Mouse (Mus musculus) forelimb bud, embryonic 11.5 days (tissue): ENCODE data around the gene 4933428M09Rik.
"Not testable (repeated sequence)": the region's sequence is repeated elsewhere in the genome, so short reads cannot be mapped to it uniquely, and the experiment has no call there.

Experiments
- DNase-seq: peaks from one replicate; pipeline ENCODE4 v3.0.0-alpha.2; 2012; ENCODE audit warnings: low read depth, low spot score

Gene 4933428M09Rik

GRCm38 (mm10) chrX:139178928-139179327 is at the start of gene 4933428M09Rik:
Gene 4933428M09Rik (plus strand): TSS chrX:139179228.
- DNase-seq = no peak

DNA sequence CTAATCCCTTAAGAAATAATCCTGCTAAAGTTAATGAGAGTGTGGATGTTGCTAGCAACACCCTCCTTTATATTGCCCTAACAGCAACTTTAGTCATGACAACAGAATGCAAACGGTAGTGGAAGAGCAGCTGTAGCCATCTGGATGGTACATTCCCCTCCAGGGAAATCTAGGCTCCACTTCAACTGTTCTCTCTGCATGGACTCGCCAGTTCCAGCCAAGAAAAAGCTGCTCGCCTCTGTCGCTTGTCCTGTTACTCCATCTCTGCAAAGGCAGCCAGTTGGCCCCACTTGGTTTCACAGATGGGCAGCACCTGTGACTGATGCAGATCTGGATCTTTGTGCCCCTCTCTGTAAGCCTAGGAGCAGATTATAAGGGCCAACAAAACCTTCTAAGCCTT is 45.0 kb upstream of the 4933428M09Rik start:
- DNase-seq = no peak

- not testable (repeated sequence) for DNase-seq
Measured at GRCm38 (mm10) chrX:139191506-139191905, 12.5 kb downstream of the 4933428M09Rik start.

DNA sequence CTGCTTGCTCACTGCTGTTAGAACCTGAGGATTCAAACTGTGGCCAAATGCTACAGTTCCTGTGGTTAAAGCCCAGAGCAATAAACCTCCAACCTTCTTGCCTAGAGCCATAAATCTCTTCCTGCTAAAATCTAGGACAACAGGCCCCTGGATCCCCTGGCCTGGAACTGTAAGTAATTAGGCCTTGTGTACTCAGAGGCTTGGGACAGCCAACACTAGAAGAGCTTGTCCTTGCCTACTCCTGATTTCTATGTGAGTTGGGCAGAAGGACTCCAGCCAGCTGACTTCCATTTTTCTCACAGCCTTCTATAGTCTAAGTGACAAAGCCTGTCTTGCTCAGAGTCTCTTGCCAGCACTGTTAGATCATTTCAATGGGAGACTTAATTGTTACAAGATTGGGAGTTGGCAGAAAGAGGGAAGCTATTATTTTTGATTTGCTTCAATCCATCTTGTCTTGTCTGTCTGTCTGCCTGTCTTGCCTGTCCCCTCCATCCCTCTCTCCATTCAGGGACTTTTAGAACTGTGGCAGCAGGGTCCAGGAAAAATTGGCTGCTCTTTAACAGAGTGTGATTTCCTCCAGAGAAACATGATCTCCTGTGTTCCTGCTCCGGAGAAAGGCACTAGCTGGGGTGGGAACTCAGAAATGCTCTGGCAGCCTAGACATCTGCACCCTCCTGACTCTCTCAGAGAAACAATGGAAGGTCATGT is 15.7 kb downstream of the 4933428M09Rik start:
- DNase-seq = no peak

DNA sequence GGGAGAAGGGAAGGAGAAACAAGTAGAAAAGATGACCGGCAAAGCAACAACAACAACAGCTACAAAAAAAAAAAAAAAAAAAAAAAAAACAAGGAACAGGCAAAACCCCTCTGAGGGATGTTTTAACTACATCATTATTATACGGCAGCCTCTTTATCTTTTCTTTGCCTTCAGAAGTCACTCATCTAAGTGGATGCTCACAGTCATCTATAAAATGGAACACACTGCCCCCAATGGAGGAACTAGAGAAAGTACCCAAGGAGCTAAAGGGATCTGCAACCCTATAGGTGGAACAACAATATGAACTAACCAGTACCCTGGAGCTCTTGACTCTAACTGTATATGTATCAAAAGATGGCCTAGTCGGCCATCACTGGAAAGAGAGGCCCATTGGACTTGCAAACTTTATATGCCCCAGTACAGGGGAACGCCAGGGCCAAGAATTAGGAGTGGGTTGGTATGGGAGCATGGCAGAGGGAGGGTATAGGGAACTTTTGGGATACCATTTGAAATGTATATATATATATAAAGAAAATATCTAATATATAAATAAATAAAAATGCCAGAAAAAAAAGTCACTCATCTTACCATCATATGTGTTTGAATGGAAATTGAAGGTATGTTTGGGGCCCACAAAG is 30.3 kb downstream of the 4933428M09Rik start:
- not testable (repeated sequence) for DNase-seq

GRCm38 (mm10) chrX:139209829-139210225 is 30.8 kb downstream of the 4933428M09Rik start, which contains the start of gene Mum1l1:
Gene Mum1l1 (plus strand): TSS chrX:139210042.
- DNase-seq = peak; percentile 65

GRCm38 (mm10) chrX:139214765-139215164 is 35.7 kb downstream of the 4933428M09Rik start:
- DNase-seq = no peak

DNA sequence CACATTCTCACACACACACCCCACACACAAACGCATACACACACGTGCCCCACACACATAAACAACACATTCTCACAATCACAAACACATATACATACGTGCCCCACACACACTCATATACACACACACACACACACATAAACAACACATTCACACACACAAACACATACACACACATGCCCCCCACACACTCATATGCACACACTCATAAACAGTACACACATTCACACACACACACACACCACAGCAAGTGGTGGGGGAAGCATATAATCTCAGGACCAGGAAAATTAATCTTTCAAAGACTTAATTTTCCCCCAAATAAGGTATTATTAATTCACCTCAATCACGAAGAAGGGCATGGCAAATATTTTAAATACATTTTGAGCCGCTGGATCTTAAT is 37.4 kb downstream of the 4933428M09Rik start:
- no peak for DNase-seq

DNA sequence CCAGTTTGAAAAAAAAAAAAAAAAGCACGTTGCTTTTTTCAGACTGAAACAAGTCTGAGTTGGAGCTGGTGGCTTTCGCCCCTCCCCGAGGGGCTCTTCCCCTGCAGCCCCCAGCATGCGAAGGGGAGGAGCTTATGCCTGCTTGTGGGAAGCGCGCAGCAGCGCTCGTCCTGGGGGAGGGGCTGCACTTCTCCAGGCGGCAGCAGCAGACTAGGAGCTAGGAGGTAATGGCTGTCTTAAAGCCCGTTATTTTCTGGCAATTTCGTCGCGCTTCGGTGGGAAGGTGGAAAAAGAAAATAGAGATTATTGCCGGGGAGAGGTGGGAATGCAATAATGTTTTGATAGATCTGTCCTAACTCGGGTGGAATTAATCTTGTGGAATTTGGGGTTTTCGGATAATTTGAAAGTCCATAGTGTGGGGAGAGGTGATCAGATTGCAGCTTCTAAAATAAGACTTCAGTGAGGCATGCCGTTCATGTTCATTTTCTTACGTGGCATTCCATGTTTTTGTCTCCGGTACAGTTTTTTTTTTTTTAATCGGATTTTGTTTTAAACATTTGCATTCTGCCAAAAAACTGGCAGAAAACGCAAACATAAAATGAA is 38.1 kb downstream of the 4933428M09Rik start:
- peak; percentile 86 for DNase-seq

GRCm38 (mm10) chrX:139217776-139218175 is 38.7 kb downstream of the 4933428M09Rik start:
- DNase-seq = no peak

DNA sequence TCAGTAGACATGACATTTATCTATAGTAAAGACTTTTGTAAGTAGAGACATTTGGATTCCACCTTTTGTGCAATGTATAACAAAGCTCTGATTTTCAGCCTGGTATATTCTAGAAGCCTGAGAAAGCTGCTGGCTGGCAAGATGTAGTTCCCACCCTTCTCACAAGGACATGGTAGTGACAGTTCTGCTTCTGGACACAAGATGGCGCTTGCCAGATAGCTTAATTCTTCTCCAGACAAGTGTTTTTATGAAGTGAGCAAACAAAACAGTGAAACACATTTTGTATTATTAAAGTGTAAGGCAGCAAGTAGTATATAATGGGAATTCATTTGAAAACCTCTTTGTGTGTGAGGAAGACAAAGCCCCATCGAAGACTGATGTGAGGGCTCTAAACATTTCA is 40.0 kb downstream of the 4933428M09Rik start:
- DNase-seq = peak; percentile 57

GRCm38 (mm10) chrX:139220830-139221229 is 41.8 kb downstream of the 4933428M09Rik start:
- no peak for DNase-seq

- no peak for DNase-seq
Measured at GRCm38 (mm10) chrX:139221893-139222292, 42.9 kb downstream of the 4933428M09Rik start.
